Comparison of ENCODE assay signal across 7 mouse cellular contexts in genomic region chr9:121313656-121314374, GRCm38 (mm10). TPM values are rescaled to one million over a fixed set of nuclear protein-coding genes. Genes with fewer than 3 reads are reported as not detected.
DNase-seq lines count a peak whose midpoint lies in the region; ATAC-seq and TF ChIP-seq lines count a peak whose summit lies in the region.

No protein-coding gene starts in this region.

- H3K4me2 ChIP-seq in hindbrain, embryonic 14.5 days (replicated peaks) = peak overlapping the region; percentile 49

- WGBS in hindbrain, embryonic 14.5 days = under 1% methylated on average over 21 of the region's 21 CpGs
- 2% methylated on average over 21 of the region's 21 CpGs for WGBS in limb, embryonic 10.5 days
- WGBS in midbrain, embryonic 10.5 days = under 1% methylated on average over 21 of the region's 21 CpGs

- 0 out of 2 replicates have a peak, but pooled peaks have one; percentile 9 for TF ChIP-seq POLR2A in brain, embryonic 14.5 days (IDR thresholded peaks at IDR 0.05; ENCODE audit: borderline replicate concordance, extremely low read depth, insufficient read depth, insufficient read length, poor library complexity, severe bottlenecking)

- 0 out of 2 replicates have a peak, but pooled peaks cover 3% of the 10 kb centered on the region for H3K36me3 ChIP-seq in hindbrain, embryonic 14.5 days (replicated peaks; ENCODE audit: control insufficient read depth, insufficient read depth)
- peaks cover 5% of the 10 kb centered on the region for H3K36me3 ChIP-seq in limb, embryonic 10.5 days
- peaks cover 26% of the 10 kb centered on the region for H3K36me3 ChIP-seq in midbrain, embryonic 10.5 days

- H3K4me3 ChIP-seq in hindbrain, embryonic 14.5 days (replicated peaks; ENCODE audit: low read length) = peak overlapping the region; percentile 12
- peak overlapping the region; percentile 45 for H3K4me3 ChIP-seq in limb, embryonic 10.5 days
- H3K4me3 ChIP-seq in midbrain, embryonic 10.5 days = peak overlapping the region; percentile 51

- TF ChIP-seq CTCF in brain, embryonic 14.5 days (IDR thresholded peaks at IDR 0.05; ENCODE audit: borderline replicate concordance, extremely low read depth, insufficient read depth, insufficient read length) = no peak

- peak overlapping the region; percentile 55 for H3K9ac ChIP-seq in hindbrain, embryonic 14.5 days

- DNase-seq in MEL-GATA-1-ER (ENCODE audit: extremely low read depth, low read depth) = peak; percentile 43
- peak; percentile 94 for DNase-seq in brain, embryonic 14.5 days (ENCODE audit: low read depth)
- peak; percentile 94 for DNase-seq in gastrocnemius, adult 18-20 months (ENCODE audit: low spot score)
- peak; percentile 73 for DNase-seq in hindbrain, embryonic 14.5 days (ENCODE audit: low spot score)
- DNase-seq in limb, embryonic 10.5 days (ENCODE audit: low spot score) = peak; percentile 85
- DNase-seq in midbrain, embryonic 10.5 days (ENCODE audit: low spot score) = peak; percentile 85
- DNase-seq in spleen, adult 12 weeks (ENCODE audit: low spot score) = peak; percentile 46

- H3K27ac ChIP-seq in hindbrain, embryonic 14.5 days = peak overlapping the region; percentile 87
- peak overlapping the region; percentile 90 for H3K27ac ChIP-seq in limb, embryonic 10.5 days
- peak overlapping the region; percentile 95 for H3K27ac ChIP-seq in midbrain, embryonic 10.5 days (replicated peaks)

- no peaks in the 10 kb centered on the region for H3K9me3 ChIP-seq in hindbrain, embryonic 14.5 days (ENCODE audit: control insufficient read depth, low read length)
- no peaks in the 10 kb centered on the region for H3K9me3 ChIP-seq in limb, embryonic 10.5 days (replicated peaks)
- no peaks in the 10 kb centered on the region for H3K9me3 ChIP-seq in midbrain, embryonic 10.5 days (replicated peaks)

- no peaks in the 10 kb centered on the region for H3K27me3 ChIP-seq in hindbrain, embryonic 14.5 days (ENCODE audit: control insufficient read depth, insufficient read depth, low read length)
- no peaks in the 10 kb centered on the region for H3K27me3 ChIP-seq in limb, embryonic 10.5 days (ENCODE audit: low read depth, poor library complexity, severe bottlenecking)
- no peaks in the 10 kb centered on the region for H3K27me3 ChIP-seq in midbrain, embryonic 10.5 days (ENCODE audit: low read depth, poor library complexity, severe bottlenecking)

- peaks cover 66% of the 10 kb centered on the region for H3K4me1 ChIP-seq in hindbrain, embryonic 14.5 days (replicated peaks; ENCODE audit: control insufficient read depth, insufficient read depth, low read length)
- H3K4me1 ChIP-seq in limb, embryonic 10.5 days = peaks cover 74% of the 10 kb centered on the region
- peaks cover 89% of the 10 kb centered on the region for H3K4me1 ChIP-seq in midbrain, embryonic 10.5 days

- peak; percentile 56 for ATAC-seq in hindbrain, embryonic 14.5 days (ENCODE audit: low FRiP score)

RNA-seq across cellular contexts. Expression of gene Trak1, which starts 16.5 kb away (rescaled TPM):
- 59.2 and 77.7 TPM in 2 replicates for polyA plus RNA-seq in brain, embryonic 14.5 days (2012; rRNA removed)
- total RNA-seq in gastrocnemius, adult 18-20 months (2021) = 100 to 1,000 TPM; 172 to 191 TPM
- polyA plus RNA-seq in hindbrain, embryonic 14.5 days (2014; fragmentation: Nextera tagmentation; extraction: Ambion mirVana) = 63.0 and 65.9 TPM in 2 replicates
- polyA plus RNA-seq in limb, embryonic 10.5 days (2016; fragmentation: Nextera tagmentation; extraction: Ambion mirVana) = 9.6 and 12.2 TPM in 2 replicates
- polyA plus RNA-seq in midbrain, embryonic 10.5 days (2016; fragmentation: Nextera tagmentation; extraction: Ambion mirVana) = 26.5 and 29.7 TPM in 2 replicates

RNA-seq across cellular contexts. Expression of gene Ulk4, which starts 36.8 kb away (rescaled TPM):
- 7.3 and 7.8 TPM in 2 replicates for polyA plus RNA-seq in brain, embryonic 14.5 days (2012; rRNA removed)
- total RNA-seq in gastrocnemius, adult 18-20 months (2021) = under 1 TPM; 0.07 TPM
- polyA plus RNA-seq in hindbrain, embryonic 14.5 days (2014; fragmentation: Nextera tagmentation; extraction: Ambion mirVana) = 50.0 and 65.6 TPM in 2 replicates
- polyA plus RNA-seq in limb, embryonic 10.5 days (2016; fragmentation: Nextera tagmentation; extraction: Ambion mirVana) = 119 and 140 TPM in 2 replicates
- polyA plus RNA-seq in midbrain, embryonic 10.5 days (2016; fragmentation: Nextera tagmentation; extraction: Ambion mirVana) = 147 and 155 TPM in 2 replicates

Comparison
In these comparisons a context has a peak if more than half of its experiments do, and no peak if none do; other contexts are left out.
1. Peak in every context shown above with its lines: DNase-seq, ATAC-seq, H3K4me3 ChIP-seq and H3K27ac ChIP-seq.
2. DNase-seq: peak in every context shown above with its lines; median percentile 94 in brain, embryonic 14.5 days; 94 in gastrocnemius, adult 18-20 months; 85 in limb, embryonic 10.5 days; 85 in midbrain, embryonic 10.5 days; 73 in hindbrain, embryonic 14.5 days; 46 in spleen, adult 12 weeks; 43 in MEL-GATA-1-ER.